Mouse (Mus musculus): Measurements from ENCODE around the gene Rabgef1. TPM values are rescaled to one million over a fixed set of nuclear protein-coding genes. Genes with fewer than 3 reads are reported as not detected.
A peak's percentile ranks its signal among the peaks of the same experiment; 100 is the strongest.

Rabgef1 gene
- polyA plus RNA-seq, 1 experiment from 2014 or later: 27.7 TPM

- no peaks in the 10 kb centered on the region for H3K36me3 ChIP-seq
- H3K4me2 ChIP-seq: peak overlapping the region; percentile 65
- whole genome bisulfite sequencing: 70% methylated on average over 4 of the region's 4 CpGs
- H3K27ac ChIP-seq: no peak overlapping the region
- H3K4me3 ChIP-seq: peak overlapping the region; percentile 91
- no peaks in the 10 kb centered on the region for H3K27me3 ChIP-seq
- H3K9me3 ChIP-seq: no peaks in the 10 kb centered on the region
- peaks cover 25% of the 10 kb centered on the region for H3K4me1 ChIP-seq
- 0 out of 2 replicates have a peak overlapping the region, but pooled peaks have one; percentile 89 for H3K9ac ChIP-seq
- no peak for ATAC-seq (ENCODE audit: borderline replicate concordance, extremely low read depth, low FRiP score, low TSS enrichment)
These were observed 1.4 kb downstream of the Rabgef1 start for GRCm38 (mm10) chr5:130173012-130173411.

- H3K27ac ChIP-seq: peak overlapping the region; percentile 57; the same call in 1 of the 2 replicates
- H3K4me2 ChIP-seq: no peak overlapping the region
- no peak overlapping the region for H3K9ac ChIP-seq
- ATAC-seq (ENCODE audit: borderline replicate concordance, extremely low read depth, low FRiP score, low TSS enrichment): peak; percentile 50; the same call in 1 of the 2 replicates
- H3K9me3 ChIP-seq: no peaks in the 10 kb centered on the region
- H3K4me1 ChIP-seq: peaks cover 27% of the 10 kb centered on the region
- H3K4me3 ChIP-seq: no peak overlapping the region
- H3K27me3 ChIP-seq: no peaks in the 10 kb centered on the region
- H3K36me3 ChIP-seq: no peaks in the 10 kb centered on the region
- WGBS: 51% methylated on average over 4 of the region's 4 CpGs
These were observed 6.3 kb downstream of the Rabgef1 start for GRCm38 (mm10) chr5:130177871-130178270.

- Histone ChIP-seq H3K4me3 (no peak overlapping the region), H3K4me1 (peaks cover 28% of the 10 kb centered on the region), H3K36me3 (no peaks in the 10 kb centered on the region), H3K27ac (no peak overlapping the region), H3K4me2 (no peak overlapping the region), H3K9me3 (no peaks in the 10 kb centered on the region), H3K9ac (no peak overlapping the region), H3K27me3 (no peaks in the 10 kb centered on the region)
- 73% methylated on average over 7 of the region's 7 CpGs for WGBS
- no peak for ATAC-seq (ENCODE audit: borderline replicate concordance, extremely low read depth, low FRiP score, low TSS enrichment)
These were observed 8.8 kb downstream of the Rabgef1 start for GRCm38 (mm10) chr5:130180362-130180761.

GRCm38 (mm10) chr5:130181740-130182540, 10.3 kb downstream of the Rabgef1 start:
- peak overlapping the region; percentile 50; the same call in 1 of the 2 replicates for H3K27ac ChIP-seq
- no peaks in the 10 kb centered on the region for H3K9me3 ChIP-seq
- H3K4me3 ChIP-seq: no peak overlapping the region
- no peaks in the 10 kb centered on the region for H3K36me3 ChIP-seq
- H3K27me3 ChIP-seq: no peaks in the 10 kb centered on the region
- no peak overlapping the region for H3K4me2 ChIP-seq
- WGBS: 51% methylated on average over 6 of the region's 6 CpGs
- no peak for ATAC-seq (ENCODE audit: borderline replicate concordance, extremely low read depth, low FRiP score, low TSS enrichment)
- H3K9ac ChIP-seq: no peak overlapping the region
- H3K4me1 ChIP-seq: peaks cover 32% of the 10 kb centered on the region

DNA sequence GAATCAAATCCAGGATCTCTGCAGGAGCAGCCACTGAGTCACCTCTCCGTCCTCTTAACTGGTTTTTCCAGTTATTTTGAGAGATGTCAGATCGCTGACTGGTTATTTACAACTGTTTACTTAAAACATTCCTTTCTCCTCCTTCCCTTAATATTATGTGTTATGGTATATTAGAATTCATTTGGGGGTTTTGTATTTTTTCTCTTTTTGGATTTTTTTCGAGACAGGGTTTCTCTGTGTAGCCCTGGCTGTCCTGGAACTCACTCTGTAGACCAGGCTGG, 10.9 kb downstream of the Rabgef1 start:
- no peak for ATAC-seq (ENCODE audit: borderline replicate concordance, extremely low read depth, low FRiP score, low TSS enrichment)
- no peak overlapping the region for H3K4me3 ChIP-seq
- no peaks in the 10 kb centered on the region for H3K9me3 ChIP-seq
- WGBS: 37% methylated on average over 3 of the region's 3 CpGs
- 0 out of 2 replicates have a peak, but pooled peaks cover 2% of the 10 kb centered on the region for H3K36me3 ChIP-seq
- no peak overlapping the region for H3K9ac ChIP-seq
- peak overlapping the region; percentile 50; the same call in 1 of the 2 replicates for H3K27ac ChIP-seq
- no peak overlapping the region for H3K4me2 ChIP-seq
- H3K27me3 ChIP-seq: no peaks in the 10 kb centered on the region
- H3K4me1 ChIP-seq: peaks cover 29% of the 10 kb centered on the region

DNA sequence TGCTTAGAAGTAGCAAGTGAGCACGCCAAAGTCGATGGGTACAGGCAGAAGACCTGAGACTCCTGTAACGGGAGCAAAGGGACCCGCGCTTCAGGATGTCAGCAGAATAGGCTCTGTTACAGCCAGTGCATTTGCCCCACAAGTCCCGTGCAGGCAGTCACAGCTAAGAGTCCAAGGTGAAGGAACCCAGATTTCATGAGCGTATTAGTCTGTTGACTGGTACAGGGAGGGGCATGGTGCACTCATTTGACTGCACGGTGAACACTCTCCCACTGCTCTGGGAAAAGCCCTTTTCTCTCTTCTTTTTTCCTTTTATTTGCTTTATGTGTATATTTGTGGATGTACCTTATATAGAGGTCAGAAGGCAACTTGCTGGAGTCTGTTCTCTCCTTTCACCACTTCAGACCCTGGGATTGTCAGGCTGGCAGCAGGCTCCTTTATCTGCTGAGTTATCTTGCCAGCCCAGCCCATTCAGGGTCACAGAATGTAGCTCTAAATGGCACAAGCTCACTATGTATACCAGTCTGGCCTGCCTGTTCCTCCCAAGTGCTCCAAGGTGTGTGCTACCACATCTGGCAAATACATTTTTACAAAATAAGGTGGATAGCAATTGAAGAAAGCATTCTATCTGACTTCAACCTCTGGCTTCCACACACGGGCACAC, 12.7 kb downstream of the Rabgef1 start:
- Histone ChIP-seq H3K9ac (no peak overlapping the region), H3K4me2 (no peak overlapping the region), H3K27ac (no peak overlapping the region), H3K9me3 (no peaks in the 10 kb centered on the region), H3K36me3 (peaks cover 14% of the 10 kb centered on the region), H3K4me1 (peaks cover 19% of the 10 kb centered on the region), H3K4me3 (no peak overlapping the region), H3K27me3 (no peaks in the 10 kb centered on the region)
- ATAC-seq (ENCODE audit: borderline replicate concordance, extremely low read depth, low FRiP score, low TSS enrichment): no peak
- 75% methylated on average over 9 of the region's 9 CpGs for WGBS

DNA sequence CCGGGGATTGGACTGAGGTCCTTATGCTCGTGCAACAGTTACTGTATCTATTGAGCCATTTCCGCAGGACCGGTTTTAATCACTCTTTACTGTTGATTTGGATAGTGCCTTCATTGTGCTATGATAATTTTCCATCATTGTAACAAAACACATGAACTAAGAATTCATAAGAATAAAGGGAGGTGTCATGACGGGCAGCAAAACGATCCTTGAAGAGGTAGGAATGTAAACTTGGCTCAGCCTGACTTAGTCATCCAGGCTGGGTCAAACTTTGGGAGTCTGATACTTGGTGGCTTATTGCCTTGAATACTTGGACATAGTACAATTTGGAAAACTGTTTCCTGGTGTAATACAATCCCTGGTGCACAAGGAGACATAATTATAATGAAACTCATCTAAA, 13.7 kb downstream of the Rabgef1 start:
- Histone ChIP-seq H3K4me2 (no peak overlapping the region), H3K4me1 (peaks cover 19% of the 10 kb centered on the region), H3K4me3 (no peak overlapping the region), H3K9me3 (no peaks in the 10 kb centered on the region), H3K27me3 (no peaks in the 10 kb centered on the region), H3K9ac (no peak overlapping the region), H3K36me3 (peaks cover 24% of the 10 kb centered on the region), H3K27ac (no peak overlapping the region)
- no peak for ATAC-seq (ENCODE audit: borderline replicate concordance, extremely low read depth, low FRiP score, low TSS enrichment)
- 68% methylated on average over 6 of the region's 6 CpGs for WGBS

DNA sequence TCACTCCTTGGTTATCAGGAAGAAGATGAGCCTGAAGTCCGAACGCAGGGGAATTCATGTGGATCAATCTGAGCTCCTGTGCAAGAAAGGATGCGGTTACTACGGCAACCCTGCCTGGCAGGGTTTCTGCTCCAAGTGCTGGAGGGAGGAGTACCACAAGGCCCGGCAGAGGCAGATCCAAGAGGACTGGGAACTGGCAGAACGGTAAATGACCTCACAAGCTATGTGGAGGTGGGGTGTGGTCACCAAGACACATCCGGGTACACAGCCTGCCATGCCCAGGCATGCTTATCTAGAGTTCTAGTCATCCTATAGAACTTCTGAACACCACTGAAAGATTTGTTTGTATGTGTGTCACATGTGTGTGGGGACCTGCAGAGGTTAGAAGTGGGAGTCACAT, 15.8 kb downstream of the Rabgef1 start:
- H3K27me3 ChIP-seq: no peaks in the 10 kb centered on the region
- ATAC-seq (ENCODE audit: borderline replicate concordance, extremely low read depth, low FRiP score, low TSS enrichment): no peak
- peaks cover 19% of the 10 kb centered on the region for H3K4me1 ChIP-seq
- H3K36me3 ChIP-seq: peaks cover 35% of the 10 kb centered on the region
- H3K9me3 ChIP-seq: no peaks in the 10 kb centered on the region
- no peak overlapping the region for H3K4me3 ChIP-seq
- 66% methylated on average over 7 of the region's 7 CpGs for WGBS
- no peak overlapping the region for H3K9ac ChIP-seq
- no peak overlapping the region for H3K27ac ChIP-seq
- no peak overlapping the region for H3K4me2 ChIP-seq

- Histone ChIP-seq H3K27ac (no peak overlapping the region), H3K9ac (no peak overlapping the region), H3K4me3 (no peak overlapping the region), H3K4me1 (peaks cover 7% of the 10 kb centered on the region), H3K27me3 (no peaks in the 10 kb centered on the region), H3K36me3 (peaks cover 44% of the 10 kb centered on the region), H3K4me2 (no peak overlapping the region), H3K9me3 (no peaks in the 10 kb centered on the region)
- 85% methylated on average over 6 of the region's 6 CpGs for WGBS
- ATAC-seq (ENCODE audit: borderline replicate concordance, extremely low read depth, low FRiP score, low TSS enrichment): no peak
These were observed 19.3 kb downstream of the Rabgef1 start for GRCm38 (mm10) chr5:130190909-130191308.

DNA sequence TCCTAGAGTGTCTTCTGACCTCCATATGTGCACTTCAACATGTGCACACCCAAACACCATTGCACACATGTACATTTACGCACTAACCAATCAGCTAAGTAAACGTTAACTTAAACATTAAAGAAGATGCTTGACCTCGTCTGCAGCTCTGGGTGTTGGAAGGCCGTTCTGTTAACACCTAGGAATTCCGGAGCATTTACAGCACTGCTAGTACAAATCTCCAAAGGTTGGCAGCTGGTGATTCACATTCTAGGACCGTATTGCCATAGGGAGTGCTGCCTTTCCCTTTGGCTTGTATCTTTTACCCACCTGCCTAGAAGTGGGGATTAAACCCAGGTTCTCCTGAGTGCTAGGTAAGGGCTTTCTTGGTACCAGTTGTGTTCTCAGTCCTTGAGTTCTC, 20.3 kb downstream of the Rabgef1 start:
- peaks cover 7% of the 10 kb centered on the region for H3K4me1 ChIP-seq
- H3K9me3 ChIP-seq: no peaks in the 10 kb centered on the region
- no peak overlapping the region for H3K9ac ChIP-seq
- H3K36me3 ChIP-seq: peaks cover 44% of the 10 kb centered on the region
- no peak overlapping the region for H3K4me3 ChIP-seq
- no peak overlapping the region for H3K4me2 ChIP-seq
- H3K27me3 ChIP-seq: no peaks in the 10 kb centered on the region
- 55% methylated on average over 6 of the region's 6 CpGs for WGBS
- H3K27ac ChIP-seq: peak overlapping the region; percentile 86
- no peak for ATAC-seq (ENCODE audit: borderline replicate concordance, extremely low read depth, low FRiP score, low TSS enrichment)

DNA sequence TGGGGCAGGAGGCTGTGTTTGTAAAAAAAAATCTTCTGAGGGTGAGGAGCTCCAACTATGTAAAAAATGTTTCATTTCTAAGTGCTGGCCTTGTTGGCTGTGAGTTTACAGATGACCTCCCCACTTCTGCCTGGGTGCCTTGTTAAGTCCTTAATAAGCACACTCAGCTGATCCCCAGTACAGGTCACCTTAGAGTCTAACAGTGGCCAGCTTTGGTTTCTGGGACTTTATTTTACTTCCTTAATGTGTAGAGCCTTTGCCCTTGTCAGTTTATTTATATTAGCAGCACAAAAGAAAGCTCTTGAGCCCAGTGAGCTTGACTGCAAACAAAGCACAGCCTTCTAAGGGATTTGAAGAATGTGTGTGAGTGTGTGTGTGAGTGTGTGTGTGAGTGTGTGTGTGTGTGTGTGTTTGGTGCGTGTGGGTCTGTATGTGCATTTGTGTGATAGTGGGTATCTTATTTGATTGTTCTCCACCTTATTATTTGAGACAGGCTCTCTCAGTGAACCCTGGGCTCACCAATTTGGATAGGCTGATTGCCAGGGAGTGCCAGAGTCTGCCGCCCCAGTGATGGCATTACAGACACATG, 20.9 kb downstream of the Rabgef1 start:
- Histone ChIP-seq H3K9me3 (no peaks in the 10 kb centered on the region), H3K9ac (no peak overlapping the region), H3K4me3 (no peak overlapping the region), H3K27ac (peak overlapping the region; percentile 86), H3K27me3 (no peaks in the 10 kb centered on the region), H3K4me1 (peaks cover 7% of the 10 kb centered on the region), H3K4me2 (no peak overlapping the region), H3K36me3 (peaks cover 43% of the 10 kb centered on the region)
- 34% methylated on average over 2 of the region's 2 CpGs for WGBS
- peak; percentile 73 for ATAC-seq (ENCODE audit: borderline replicate concordance, extremely low read depth, low FRiP score, low TSS enrichment)

DNA sequence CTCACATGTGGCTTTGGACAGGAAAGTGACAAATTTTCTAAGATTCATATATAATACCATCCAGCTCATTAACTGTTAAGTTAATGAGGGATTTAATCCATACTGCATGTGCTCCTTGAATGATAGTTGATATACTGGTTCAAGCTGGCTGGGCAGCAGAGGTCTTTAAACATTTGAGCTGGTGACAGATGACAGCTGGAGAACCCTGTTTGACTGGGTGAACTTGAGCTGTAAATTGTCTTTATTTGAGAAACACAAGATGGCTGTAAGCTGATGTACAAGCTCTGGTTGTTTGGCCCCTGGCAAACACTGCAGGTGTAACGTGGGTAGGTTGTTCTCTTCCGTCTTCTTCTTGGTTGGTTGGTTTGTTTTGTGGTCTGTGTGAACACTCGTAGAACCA, 22.2 kb downstream of the Rabgef1 start:
- Histone ChIP-seq H3K27ac (no peak overlapping the region), H3K4me3 (no peak overlapping the region), H3K36me3 (peaks cover 46% of the 10 kb centered on the region), H3K9me3 (no peaks in the 10 kb centered on the region), H3K27me3 (no peaks in the 10 kb centered on the region), H3K9ac (no peak overlapping the region), H3K4me1 (peaks cover 7% of the 10 kb centered on the region), H3K4me2 (no peak overlapping the region)
- ATAC-seq (ENCODE audit: borderline replicate concordance, extremely low read depth, low FRiP score, low TSS enrichment): no peak
- 66% methylated on average over 3 of the region's 3 CpGs for WGBS

Measured in lung, embryonic 15.5 days (tissue).